Mouse (Mus musculus): Measurements from ENCODE around the gene Tmem132a.

GRCm38 (mm10) chr19:10855422-10855821, 14.3 kb downstream of the Tmem132a start:
- TF ChIP-seq CTCF (IDR thresholded peaks at IDR 0.05; ENCODE audit: extremely low read depth, insufficient read length, insufficient replicate concordance, low read depth, low read length) (no peak), POLR2A (IDR thresholded peaks at IDR 0.05; ENCODE audit: low read depth, low read length) (no peak)

All from small intestine, adult 2 months (tissue).